Mouse (Mus musculus): ENCODE measurements around the gene Pnkd. TPM values are rescaled to one million over a fixed set of nuclear protein-coding genes. Genes with fewer than 3 reads are reported as not detected.
"Not testable (repeated sequence)": the region's sequence is repeated elsewhere in the genome, so short reads cannot be mapped to it uniquely, and the experiment has no call there.

The Pnkd gene
- polyA plus RNA-seq, 1 experiment from 2014 or later = 225 TPM

DNA sequence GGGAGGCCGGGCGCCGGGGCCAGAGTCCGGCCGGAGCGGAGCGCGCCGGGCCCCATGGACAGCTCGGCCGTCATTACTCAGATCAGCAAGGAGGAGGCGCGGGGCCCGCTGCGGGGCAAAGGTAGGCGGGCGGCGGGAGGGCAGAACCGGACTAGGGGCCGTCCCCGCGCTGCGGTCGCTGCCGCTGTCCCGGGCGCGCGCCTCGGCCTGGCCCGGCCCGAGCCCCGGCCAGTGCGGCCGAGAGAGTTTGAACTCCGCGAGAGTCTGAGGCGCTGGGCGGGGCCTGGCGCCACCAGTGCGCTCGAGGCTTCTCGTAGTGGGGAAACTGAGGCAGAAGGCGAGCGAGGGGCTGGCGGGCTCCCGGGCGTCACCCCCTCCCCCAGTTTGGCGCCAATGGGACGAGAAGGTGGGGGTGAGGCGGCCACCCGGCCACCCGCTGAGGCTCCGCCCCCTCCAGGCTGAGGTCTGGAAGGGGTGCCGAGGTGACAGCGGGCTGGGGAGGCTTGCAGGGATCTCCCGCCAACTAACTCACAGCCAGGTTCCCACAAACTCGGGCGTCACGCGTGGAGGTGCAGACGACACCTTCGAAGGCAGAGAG, 107.2 kb downstream of the Pnkd start:
- peak overlapping the region; percentile 76 for H3K4me2 ChIP-seq
- peak; percentile 52 for ATAC-seq (replicated peaks; ENCODE audit: insufficient number of reproducible peaks, low FRiP score, low TSS enrichment)

DNA sequence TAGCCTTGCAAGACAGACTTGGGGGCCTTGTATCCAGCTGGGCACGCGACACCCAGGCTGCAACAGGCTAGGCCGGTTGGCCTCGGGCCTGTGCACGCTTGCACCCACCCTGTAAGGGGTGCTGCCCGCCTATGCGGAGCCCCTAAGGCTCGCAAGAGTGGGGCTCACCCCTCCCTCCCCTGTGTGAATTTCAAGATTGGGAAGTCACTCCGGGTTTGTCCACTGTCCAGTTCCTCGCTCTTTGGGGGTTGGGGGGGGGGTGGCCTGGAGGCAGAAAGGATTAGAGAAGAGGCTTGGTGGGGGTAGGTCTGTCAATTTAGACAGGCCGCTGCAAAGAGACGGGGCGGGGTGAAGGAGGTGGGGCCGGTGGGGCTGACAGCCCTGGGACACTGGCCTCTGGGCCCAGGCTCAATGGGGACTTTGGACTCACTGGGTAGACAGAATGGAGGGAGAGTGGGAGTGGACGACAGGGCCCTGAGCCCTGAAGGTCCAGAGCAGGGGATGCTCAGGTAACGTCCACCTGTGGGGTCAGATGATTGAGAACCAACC, 107.8 kb downstream of the Pnkd start:
- peaks cover 22% of the 10 kb centered on the region for H3K4me1 ChIP-seq (ENCODE audit: control insufficient read depth, insufficient read depth, low read length)
- peak overlapping the region; percentile 100 for H3K27ac ChIP-seq (ENCODE audit: low read depth, low read length)
- peak overlapping the region; percentile 76 for H3K4me2 ChIP-seq
- no peaks in the 10 kb centered on the region for H3K27me3 ChIP-seq (ENCODE audit: control insufficient read depth, insufficient read depth, low read length)
- peaks cover 19% of the 10 kb centered on the region for H3K36me3 ChIP-seq (ENCODE audit: control insufficient read depth, insufficient read depth, low read length)
- H3K4me3 ChIP-seq (ENCODE audit: low read depth, low read length) = peak overlapping the region; percentile 91
- H3K9ac ChIP-seq (ENCODE audit: low read depth, low read length) = peak overlapping the region; percentile 99
- no peak; the same call in 1 of the 2 replicates for ATAC-seq (replicated peaks; ENCODE audit: insufficient number of reproducible peaks, low FRiP score, low TSS enrichment)
- WGBS (ENCODE audit: insufficient replicate concordance) = 1% methylated on average over 16 of the region's 16 CpGs
- no peaks in the 10 kb centered on the region for H3K9me3 ChIP-seq (replicated peaks; ENCODE audit: control insufficient read depth, low read length)

More for the DNA sequence above, 107.2 kb downstream of the Pnkd start:
- H3K27me3 ChIP-seq (ENCODE audit: control insufficient read depth, insufficient read depth, low read length) = no peaks in the 10 kb centered on the region
- WGBS (ENCODE audit: insufficient replicate concordance) = under 1% methylated on average over 36 of the region's 63 CpGs
- H3K9me3 ChIP-seq (replicated peaks; ENCODE audit: control insufficient read depth, low read length) = no peaks in the 10 kb centered on the region
- H3K4me3 ChIP-seq (ENCODE audit: low read depth, low read length) = peak overlapping the region; percentile 91
- H3K9ac ChIP-seq (ENCODE audit: low read depth, low read length) = peak overlapping the region; percentile 99
- H3K4me1 ChIP-seq (ENCODE audit: control insufficient read depth, insufficient read depth, low read length) = peaks cover 22% of the 10 kb centered on the region
- peak overlapping the region; percentile 100 for H3K27ac ChIP-seq (ENCODE audit: low read depth, low read length)
- peaks cover 19% of the 10 kb centered on the region for H3K36me3 ChIP-seq (ENCODE audit: control insufficient read depth, insufficient read depth, low read length)

DNA sequence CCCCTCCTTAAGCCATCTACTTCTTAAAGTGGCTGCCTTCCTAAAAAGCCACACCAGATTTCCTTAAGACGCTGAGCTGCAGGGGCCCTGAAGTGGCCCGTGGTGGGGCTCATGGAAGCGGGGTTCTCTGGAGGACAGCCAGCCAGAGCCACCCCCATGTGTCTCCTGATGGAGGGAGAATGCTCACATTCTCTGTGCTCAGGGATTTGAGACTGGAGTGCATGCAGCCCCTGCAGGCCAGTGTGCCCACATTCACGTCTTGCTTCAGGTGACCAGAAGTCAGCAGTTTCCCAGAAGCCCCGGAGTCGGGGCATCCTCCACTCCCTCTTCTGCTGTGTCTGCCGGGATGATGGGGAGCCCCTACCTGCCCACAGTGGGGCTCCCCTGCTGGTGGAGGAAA, 108.3 kb downstream of the Pnkd start:
- Histone ChIP-seq H3K4me2 (peak overlapping the region; percentile 76), H3K9me3 (replicated peaks; ENCODE audit: control insufficient read depth, low read length) (no peaks in the 10 kb centered on the region), H3K4me3 (ENCODE audit: low read depth, low read length) (peak overlapping the region; percentile 91), H3K36me3 (ENCODE audit: control insufficient read depth, insufficient read depth, low read length) (peaks cover 19% of the 10 kb centered on the region), H3K4me1 (ENCODE audit: control insufficient read depth, insufficient read depth, low read length) (peaks cover 22% of the 10 kb centered on the region), H3K9ac (ENCODE audit: low read depth, low read length) (peak overlapping the region; percentile 99), H3K27me3 (ENCODE audit: control insufficient read depth, insufficient read depth, low read length) (no peaks in the 10 kb centered on the region), H3K27ac (ENCODE audit: low read depth, low read length) (peak overlapping the region; percentile 100)
- no peak for ATAC-seq (replicated peaks; ENCODE audit: insufficient number of reproducible peaks, low FRiP score, low TSS enrichment)
- 56% methylated on average over 7 of the region's 7 CpGs for WGBS (ENCODE audit: insufficient replicate concordance)

DNA sequence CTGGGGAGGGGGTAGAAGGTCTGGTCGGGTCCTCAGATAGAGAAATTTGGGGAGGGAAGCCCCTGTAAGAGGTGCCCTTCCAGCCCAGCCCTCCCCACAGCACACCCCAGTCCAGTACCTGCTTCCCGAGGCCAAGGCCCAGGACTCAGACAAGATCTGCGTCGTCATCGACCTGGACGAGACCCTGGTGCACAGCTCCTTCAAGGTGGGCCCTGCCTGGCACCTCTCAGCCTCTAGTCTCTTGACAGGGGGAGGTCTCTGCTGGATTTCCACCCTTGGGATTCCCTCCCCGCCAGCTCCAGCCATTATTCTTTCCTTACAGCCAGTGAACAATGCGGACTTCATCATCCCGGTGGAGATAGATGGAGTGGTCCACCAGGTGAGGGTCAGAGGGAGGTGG, 109.0 kb downstream of the Pnkd start:
- Histone ChIP-seq H3K4me1 (ENCODE audit: control insufficient read depth, insufficient read depth, low read length) (peaks cover 22% of the 10 kb centered on the region), H3K4me3 (ENCODE audit: low read depth, low read length) (no peak overlapping the region), H3K27ac (ENCODE audit: low read depth, low read length) (no peak overlapping the region), H3K9ac (ENCODE audit: low read depth, low read length) (no peak overlapping the region), H3K4me2 (no peak overlapping the region), H3K9me3 (replicated peaks; ENCODE audit: control insufficient read depth, low read length) (no peaks in the 10 kb centered on the region), H3K36me3 (ENCODE audit: control insufficient read depth, insufficient read depth, low read length) (peaks cover 19% of the 10 kb centered on the region), H3K27me3 (ENCODE audit: control insufficient read depth, insufficient read depth, low read length) (no peaks in the 10 kb centered on the region)
- 85% methylated on average over 9 of the region's 9 CpGs for WGBS (ENCODE audit: insufficient replicate concordance)
- no peak for ATAC-seq (replicated peaks; ENCODE audit: insufficient number of reproducible peaks, low FRiP score, low TSS enrichment)

DNA sequence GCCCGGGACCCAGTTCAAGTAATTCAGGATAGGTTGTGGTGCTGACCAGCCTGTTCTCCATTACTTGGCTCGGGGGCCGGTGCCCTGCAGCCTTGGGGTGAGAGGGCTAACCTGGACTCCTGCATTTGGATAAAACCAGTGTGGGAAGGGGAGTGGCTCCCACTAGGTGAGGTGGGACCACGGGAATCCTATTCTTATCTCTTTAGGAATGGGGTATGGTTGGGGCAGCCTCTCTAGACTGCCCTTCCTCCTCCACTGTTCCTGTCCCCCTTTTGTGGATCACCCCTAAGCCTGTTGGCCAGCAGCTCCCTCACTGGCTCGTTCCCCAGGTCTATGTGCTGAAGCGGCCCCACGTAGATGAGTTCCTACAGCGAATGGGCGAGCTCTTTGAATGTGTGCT, 109.6 kb downstream of the Pnkd start:
- H3K4me1 ChIP-seq (ENCODE audit: control insufficient read depth, insufficient read depth, low read length) = peaks cover 22% of the 10 kb centered on the region
- no peak overlapping the region for H3K4me2 ChIP-seq
- no peaks in the 10 kb centered on the region for H3K27me3 ChIP-seq (ENCODE audit: control insufficient read depth, insufficient read depth, low read length)
- no peak for ATAC-seq (replicated peaks; ENCODE audit: insufficient number of reproducible peaks, low FRiP score, low TSS enrichment)
- H3K9me3 ChIP-seq (replicated peaks; ENCODE audit: control insufficient read depth, low read length) = no peaks in the 10 kb centered on the region
- H3K36me3 ChIP-seq (ENCODE audit: control insufficient read depth, insufficient read depth, low read length) = peaks cover 19% of the 10 kb centered on the region
- no peak overlapping the region for H3K27ac ChIP-seq (ENCODE audit: low read depth, low read length)
- H3K4me3 ChIP-seq (ENCODE audit: low read depth, low read length) = no peak overlapping the region
- no peak overlapping the region for H3K9ac ChIP-seq (ENCODE audit: low read depth, low read length)
- WGBS (ENCODE audit: insufficient replicate concordance) = 89% methylated on average over 9 of the region's 9 CpGs

DNA sequence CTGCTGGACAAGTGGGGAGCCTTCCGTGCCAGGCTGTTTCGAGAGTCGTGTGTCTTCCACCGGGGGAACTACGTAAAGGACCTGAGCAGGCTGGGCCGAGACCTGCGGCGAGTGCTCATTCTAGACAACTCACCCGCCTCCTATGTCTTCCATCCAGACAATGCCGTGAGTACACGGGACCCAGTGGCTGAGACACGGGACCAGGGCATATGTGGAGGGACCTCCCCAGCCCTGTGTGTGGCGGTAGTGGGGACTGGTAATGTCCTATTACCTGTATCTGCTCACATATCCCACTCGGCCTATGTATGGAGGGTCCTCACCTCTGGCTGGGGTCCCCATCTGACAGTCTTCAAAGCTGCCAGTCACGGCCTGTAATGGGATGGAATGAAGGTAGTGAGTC, 110.1 kb downstream of the Pnkd start:
- no peak overlapping the region for H3K27ac ChIP-seq (ENCODE audit: low read depth, low read length)
- H3K9me3 ChIP-seq (replicated peaks; ENCODE audit: control insufficient read depth, low read length) = no peaks in the 10 kb centered on the region
- 91% methylated on average over 15 of the region's 15 CpGs for WGBS (ENCODE audit: insufficient replicate concordance)
- no peaks in the 10 kb centered on the region for H3K27me3 ChIP-seq (ENCODE audit: control insufficient read depth, insufficient read depth, low read length)
- peaks cover 19% of the 10 kb centered on the region for H3K36me3 ChIP-seq (ENCODE audit: control insufficient read depth, insufficient read depth, low read length)
- ATAC-seq (replicated peaks; ENCODE audit: insufficient number of reproducible peaks, low FRiP score, low TSS enrichment) = no peak
- H3K9ac ChIP-seq (ENCODE audit: low read depth, low read length) = no peak overlapping the region
- H3K4me1 ChIP-seq (ENCODE audit: control insufficient read depth, insufficient read depth, low read length) = peaks cover 17% of the 10 kb centered on the region
- H3K4me3 ChIP-seq (ENCODE audit: low read depth, low read length) = no peak overlapping the region
- no peak overlapping the region for H3K4me2 ChIP-seq

DNA sequence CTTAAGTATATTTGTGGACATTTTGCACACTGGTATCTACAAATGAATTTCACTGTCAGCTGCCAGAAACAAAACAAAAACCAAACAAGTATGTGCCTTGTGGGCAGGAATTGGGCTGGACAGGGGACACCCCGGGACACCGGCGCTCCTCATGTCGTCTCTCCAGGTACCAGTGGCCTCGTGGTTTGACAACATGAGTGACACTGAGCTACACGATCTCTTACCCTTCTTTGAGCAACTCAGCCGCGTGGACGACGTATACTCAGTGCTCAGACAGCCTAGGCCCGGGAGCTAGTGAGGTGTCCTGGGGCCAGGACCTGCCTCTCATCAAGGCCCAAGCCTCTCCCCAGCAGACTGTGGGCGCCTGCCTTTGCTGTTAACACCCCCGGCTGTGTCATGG, 110.6 kb downstream of the Pnkd start:
- Histone ChIP-seq H3K9me3 (replicated peaks; ENCODE audit: control insufficient read depth, low read length) (no peaks in the 10 kb centered on the region), H3K4me1 (ENCODE audit: control insufficient read depth, insufficient read depth, low read length) (peaks cover 14% of the 10 kb centered on the region), H3K27ac (ENCODE audit: low read depth, low read length) (no peak overlapping the region), H3K9ac (ENCODE audit: low read depth, low read length) (no peak overlapping the region), H3K36me3 (ENCODE audit: control insufficient read depth, insufficient read depth, low read length) (peaks cover 19% of the 10 kb centered on the region), H3K4me2 (no peak overlapping the region), H3K27me3 (ENCODE audit: control insufficient read depth, insufficient read depth, low read length) (no peaks in the 10 kb centered on the region), H3K4me3 (ENCODE audit: low read depth, low read length) (no peak overlapping the region)
- ATAC-seq (replicated peaks; ENCODE audit: insufficient number of reproducible peaks, low FRiP score, low TSS enrichment) = no peak
- WGBS (ENCODE audit: insufficient replicate concordance) = 80% methylated on average over 13 of the region's 13 CpGs

DNA sequence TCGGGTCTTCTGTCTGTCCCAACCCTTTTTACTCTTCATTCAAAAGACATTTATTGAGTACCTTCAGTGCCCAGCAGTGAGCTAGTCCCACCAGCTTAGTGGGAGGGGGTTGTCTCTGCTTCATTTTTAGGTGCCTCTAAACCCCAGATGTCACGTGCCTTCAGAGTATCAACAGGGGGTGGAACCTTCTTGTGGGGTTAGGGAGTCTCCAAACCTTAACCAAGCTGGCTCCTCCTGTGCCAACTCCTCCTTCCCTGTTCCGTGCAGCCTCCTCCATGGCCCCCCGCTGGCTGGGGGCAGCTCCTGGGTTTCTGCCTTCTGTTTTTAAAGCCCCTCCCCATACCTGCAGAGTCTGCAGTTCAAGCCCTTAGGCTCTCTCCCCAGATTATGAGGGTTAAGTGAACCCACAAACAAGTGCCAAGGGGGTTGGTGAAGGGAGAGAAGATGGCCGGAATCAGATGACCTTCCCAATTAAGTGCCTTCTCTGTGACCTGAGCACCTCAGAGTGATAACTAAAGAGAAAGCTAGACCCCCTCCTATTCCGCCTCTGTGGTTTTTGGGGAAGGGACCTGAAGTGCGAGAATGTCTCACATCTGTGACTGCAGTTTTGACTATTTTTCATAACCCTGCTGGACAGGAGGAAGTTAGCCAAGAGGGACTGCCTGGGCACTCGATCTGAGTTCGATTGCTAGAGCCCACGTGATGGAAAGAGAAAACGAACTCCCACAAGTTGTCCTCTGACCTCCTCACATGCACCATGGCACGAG, 111.9 kb downstream of the Pnkd start:
- WGBS (ENCODE audit: insufficient replicate concordance) = 5% methylated on average over 11 of the region's 12 CpGs
- peak overlapping the region; percentile 47; the same call in 1 of the 2 replicates for H3K4me3 ChIP-seq (ENCODE audit: low read depth, low read length)
- peak overlapping the region; percentile 93 for H3K27ac ChIP-seq (ENCODE audit: low read depth, low read length)
- not testable (repeated sequence) for ATAC-seq (replicated peaks; ENCODE audit: insufficient number of reproducible peaks, low FRiP score, low TSS enrichment); H3K9me3 ChIP-seq (replicated peaks; ENCODE audit: control insufficient read depth, low read length); H3K27me3 ChIP-seq (ENCODE audit: control insufficient read depth, insufficient read depth, low read length)
- H3K9ac ChIP-seq (ENCODE audit: low read depth, low read length) = peak overlapping the region; percentile 28; the same call in 1 of the 2 replicates
- H3K4me1 ChIP-seq (ENCODE audit: control insufficient read depth, insufficient read depth, low read length) = peaks cover 10% of the 10 kb centered on the region
- peaks cover 19% of the 10 kb centered on the region for H3K36me3 ChIP-seq (ENCODE audit: control insufficient read depth, insufficient read depth, low read length)
- peak overlapping the region; percentile 90 for H3K4me2 ChIP-seq
